Mouse (Mus musculus): Measurements from ENCODE around the gene Plcb4.

DNA sequence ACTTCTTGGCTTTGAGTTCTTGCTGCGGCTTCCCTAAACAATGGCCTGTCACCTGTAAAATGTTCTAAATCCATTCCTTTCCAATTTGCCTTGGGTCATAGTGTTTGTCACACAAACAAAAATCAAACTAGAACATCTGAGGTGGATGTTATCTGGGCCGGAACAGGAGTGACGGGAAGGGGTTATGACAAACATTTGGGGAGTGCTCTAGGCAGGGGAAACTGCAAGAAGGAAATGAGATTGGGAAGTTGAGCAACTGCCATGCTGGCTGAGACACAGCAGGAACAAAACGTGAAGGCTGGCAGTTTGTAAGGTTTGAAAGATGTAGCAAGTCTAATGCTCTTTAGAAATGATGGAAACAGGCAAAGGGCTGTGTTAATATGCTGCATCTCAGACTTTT, 66.6 kb downstream of the Plcb4 start:
- no peak for TF ChIP-seq CTCF (IDR thresholded peaks at IDR 0.05)
- peak; percentile 97 for TF ChIP-seq EP300 (IDR thresholded peaks at IDR 0.05)

Measured in lung, postnatal 0 days (tissue).